Mouse (Mus musculus): ENCODE measurements around the gene Car3. TPM values are rescaled to one million over a fixed set of nuclear protein-coding genes. Genes with fewer than 3 reads are reported as not detected.

Gene Car3
- polyA plus RNA-seq, 1 experiment from 2014 or later = 1.2 TPM

DNA sequence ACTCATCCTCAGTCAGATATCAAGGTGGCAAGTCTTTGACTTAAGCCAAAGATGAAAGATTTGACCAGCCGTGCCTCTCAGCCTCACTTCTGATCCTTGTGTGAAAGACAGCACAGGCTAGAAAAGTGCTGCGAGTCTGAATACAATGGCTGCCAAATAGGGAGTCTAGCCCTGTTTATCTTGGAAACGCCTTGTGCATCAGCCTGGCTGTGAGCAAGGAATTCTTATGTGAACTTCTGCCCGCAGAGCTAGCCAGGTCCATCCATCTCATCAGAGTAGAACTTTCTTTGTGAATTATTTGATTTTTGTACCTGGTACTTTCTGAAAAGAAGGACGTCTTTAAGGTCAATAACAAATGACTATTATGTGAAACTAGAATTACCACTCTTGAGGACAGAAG, 9.3 kb upstream of the Car3 start:
- no peak for ATAC-seq
- H3K9me3 ChIP-seq (ENCODE audit: control insufficient read depth, low read length) = no peaks in the 10 kb centered on the region
- H3K27ac ChIP-seq (ENCODE audit: low read length) = no peak overlapping the region
- H3K4me3 ChIP-seq (replicated peaks; ENCODE audit: low read length) = no peak overlapping the region
- no peak overlapping the region for H3K9ac ChIP-seq (replicated peaks; ENCODE audit: low read depth, low read length)
- no peaks in the 10 kb centered on the region for H3K27me3 ChIP-seq (replicated peaks; ENCODE audit: control insufficient read depth, insufficient read depth, low read length)
- WGBS = 63% methylated on average over 5 of the region's 5 CpGs
- H3K4me1 ChIP-seq (replicated peaks; ENCODE audit: control insufficient read depth, insufficient read depth, low read length) = no peaks in the 10 kb centered on the region
- H3K4me2 ChIP-seq (ENCODE audit: low read length) = no peak overlapping the region
- no peaks in the 10 kb centered on the region for H3K36me3 ChIP-seq (ENCODE audit: control insufficient read depth, insufficient read depth)

DNA sequence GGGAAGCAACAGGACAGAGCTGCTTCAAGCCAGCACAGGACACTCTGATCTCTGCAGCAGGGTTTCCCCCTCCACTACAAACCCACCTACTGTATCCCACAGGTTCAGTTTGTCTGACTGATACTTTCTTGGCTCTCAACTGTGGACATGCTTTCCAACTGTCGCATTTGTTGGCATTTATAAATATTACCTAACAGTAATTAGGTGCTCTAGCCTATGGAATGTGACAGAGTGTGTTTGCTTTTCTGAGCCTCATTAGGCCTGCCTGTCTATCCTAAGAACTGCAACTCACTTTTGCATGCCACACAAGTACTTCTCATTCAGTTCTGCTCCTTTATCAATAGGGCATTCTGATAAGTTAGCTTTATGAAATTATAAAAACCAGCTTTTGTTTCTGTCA, 8.9 kb upstream of the Car3 start:
- peak; percentile 78 for ATAC-seq
- Histone ChIP-seq H3K4me3 (replicated peaks; ENCODE audit: low read length) (no peak overlapping the region), H3K9me3 (ENCODE audit: control insufficient read depth, low read length) (no peaks in the 10 kb centered on the region), H3K9ac (replicated peaks; ENCODE audit: low read depth, low read length) (no peak overlapping the region), H3K27me3 (replicated peaks; ENCODE audit: control insufficient read depth, insufficient read depth, low read length) (no peaks in the 10 kb centered on the region), H3K4me2 (ENCODE audit: low read length) (no peak overlapping the region), H3K4me1 (replicated peaks; ENCODE audit: control insufficient read depth, insufficient read depth, low read length) (no peaks in the 10 kb centered on the region), H3K27ac (ENCODE audit: low read length) (no peak overlapping the region), H3K36me3 (ENCODE audit: control insufficient read depth, insufficient read depth) (no peaks in the 10 kb centered on the region)
- WGBS = 35% methylated on average over 1 of the region's 1 CpGs

- Histone ChIP-seq H3K36me3 (ENCODE audit: control insufficient read depth, insufficient read depth) (no peaks in the 10 kb centered on the region), H3K27ac (ENCODE audit: low read length) (no peak overlapping the region), H3K9ac (replicated peaks; ENCODE audit: low read depth, low read length) (no peak overlapping the region), H3K4me1 (replicated peaks; ENCODE audit: control insufficient read depth, insufficient read depth, low read length) (peaks cover 7% of the 10 kb centered on the region; the same call in 1 of the 2 replicates), H3K9me3 (ENCODE audit: control insufficient read depth, low read length) (no peaks in the 10 kb centered on the region), H3K4me3 (replicated peaks; ENCODE audit: low read length) (no peak overlapping the region), H3K27me3 (replicated peaks; ENCODE audit: control insufficient read depth, insufficient read depth, low read length) (no peaks in the 10 kb centered on the region), H3K4me2 (ENCODE audit: low read length) (no peak overlapping the region)
- 85% methylated on average over 3 of the region's 3 CpGs for WGBS
- no peak for ATAC-seq
Measured at GRCm38 (mm10) chr3:14857874-14858273, 5.4 kb upstream of the Car3 start.

DNA sequence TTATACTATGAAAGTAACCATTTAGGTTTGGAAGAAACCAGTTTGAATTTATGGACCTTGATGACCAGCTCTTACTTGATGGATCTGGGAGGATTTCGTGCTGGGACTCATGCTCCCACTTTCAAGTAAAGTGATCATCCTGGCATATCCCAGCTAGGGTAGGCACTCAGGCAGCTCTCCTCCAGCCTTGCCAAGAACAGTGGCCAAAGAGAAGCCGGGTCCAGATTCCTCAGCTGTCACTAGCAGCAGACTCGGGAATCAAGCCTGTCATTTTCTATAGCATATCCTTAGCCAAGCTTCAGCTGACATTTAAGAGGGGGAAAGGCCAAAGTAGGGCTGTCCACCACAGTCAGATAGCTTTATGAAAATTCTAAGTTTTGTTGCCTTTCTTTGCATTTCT, 3.0 kb upstream of the Car3 start:
- no peaks in the 10 kb centered on the region for H3K27me3 ChIP-seq (replicated peaks; ENCODE audit: control insufficient read depth, insufficient read depth, low read length)
- H3K4me1 ChIP-seq (replicated peaks; ENCODE audit: control insufficient read depth, insufficient read depth, low read length) = peaks cover 11% of the 10 kb centered on the region
- H3K36me3 ChIP-seq (ENCODE audit: control insufficient read depth, insufficient read depth) = no peaks in the 10 kb centered on the region
- WGBS = 67% methylated on average over 3 of the region's 3 CpGs
- no peak overlapping the region for H3K4me2 ChIP-seq (ENCODE audit: low read length)
- no peak overlapping the region for H3K4me3 ChIP-seq (replicated peaks; ENCODE audit: low read length)
- ATAC-seq = no peak
- no peak overlapping the region for H3K9ac ChIP-seq (replicated peaks; ENCODE audit: low read depth, low read length)
- no peak overlapping the region for H3K27ac ChIP-seq (ENCODE audit: low read length)
- no peaks in the 10 kb centered on the region for H3K9me3 ChIP-seq (ENCODE audit: control insufficient read depth, low read length)

DNA sequence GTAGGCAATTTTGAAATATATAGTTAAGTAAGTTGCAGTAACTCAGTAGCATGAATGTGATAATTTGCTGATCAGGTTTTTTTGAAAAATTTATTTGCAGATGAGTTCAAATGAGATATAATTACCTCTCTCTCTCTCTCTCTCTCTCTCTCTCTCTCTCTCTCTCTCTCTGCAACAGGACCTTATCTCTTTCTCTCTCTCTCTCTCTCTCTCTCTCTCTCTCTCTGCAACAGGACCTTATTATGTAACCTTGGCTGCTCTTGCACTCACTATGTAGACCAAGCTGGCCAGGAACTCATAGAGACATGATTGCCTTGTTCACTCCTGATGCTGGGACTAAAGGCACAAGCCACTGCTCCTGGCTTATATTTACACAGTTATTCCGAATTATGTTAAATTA, 2.1 kb upstream of the Car3 start:
- ATAC-seq = no peak
- Histone ChIP-seq H3K4me2 (ENCODE audit: low read length) (no peak overlapping the region), H3K36me3 (ENCODE audit: control insufficient read depth, insufficient read depth) (no peaks in the 10 kb centered on the region), H3K4me1 (replicated peaks; ENCODE audit: control insufficient read depth, insufficient read depth, low read length) (peaks cover 11% of the 10 kb centered on the region), H3K9me3 (ENCODE audit: control insufficient read depth, low read length) (no peaks in the 10 kb centered on the region), H3K27me3 (replicated peaks; ENCODE audit: control insufficient read depth, insufficient read depth, low read length) (no peaks in the 10 kb centered on the region), H3K4me3 (replicated peaks; ENCODE audit: low read length) (no peak overlapping the region), H3K9ac (replicated peaks; ENCODE audit: low read depth, low read length) (no peak overlapping the region), H3K27ac (ENCODE audit: low read length) (no peak overlapping the region)
- 93% methylated on average over 1 of the region's 1 CpGs for WGBS

DNA sequence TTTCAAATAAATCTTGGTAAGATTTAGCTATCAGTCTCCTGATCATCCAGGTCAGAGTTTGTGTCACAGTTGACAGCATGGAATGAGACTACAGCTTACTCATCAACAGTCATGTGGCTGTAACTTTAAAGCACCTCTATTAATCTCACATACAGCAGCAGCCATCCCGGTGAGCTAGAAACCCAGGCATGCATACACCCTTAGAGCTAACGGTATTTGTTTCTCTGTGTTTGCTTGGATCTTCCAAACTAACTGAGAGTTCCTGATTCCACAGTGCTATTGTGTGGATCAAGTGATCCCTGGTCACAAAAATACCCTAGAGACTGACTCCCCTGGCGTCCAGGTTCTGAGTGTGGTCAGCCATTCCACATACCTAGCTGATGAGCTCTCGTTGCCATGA, 1.5 kb upstream of the Car3 start:
- Histone ChIP-seq H3K36me3 (ENCODE audit: control insufficient read depth, insufficient read depth) (no peaks in the 10 kb centered on the region), H3K27me3 (replicated peaks; ENCODE audit: control insufficient read depth, insufficient read depth, low read length) (no peaks in the 10 kb centered on the region), H3K4me3 (replicated peaks; ENCODE audit: low read length) (no peak overlapping the region), H3K4me1 (replicated peaks; ENCODE audit: control insufficient read depth, insufficient read depth, low read length) (peaks cover 11% of the 10 kb centered on the region), H3K27ac (ENCODE audit: low read length) (no peak overlapping the region), H3K4me2 (ENCODE audit: low read length) (peak overlapping the region; percentile 15; the same call in 1 of the 2 replicates), H3K9me3 (ENCODE audit: control insufficient read depth, low read length) (no peaks in the 10 kb centered on the region), H3K9ac (replicated peaks; ENCODE audit: low read depth, low read length) (no peak overlapping the region)
- WGBS = 18% methylated on average over 4 of the region's 4 CpGs
- ATAC-seq = no peak

- WGBS = 0% methylated on average over 9 of the region's 9 CpGs
- Histone ChIP-seq H3K27ac (ENCODE audit: low read length) (no peak overlapping the region), H3K9ac (replicated peaks; ENCODE audit: low read depth, low read length) (peak overlapping the region; percentile 12)
Measured at GRCm38 (mm10) chr3:14862654-14863021, 674 bp upstream of the Car3 start.

DNA sequence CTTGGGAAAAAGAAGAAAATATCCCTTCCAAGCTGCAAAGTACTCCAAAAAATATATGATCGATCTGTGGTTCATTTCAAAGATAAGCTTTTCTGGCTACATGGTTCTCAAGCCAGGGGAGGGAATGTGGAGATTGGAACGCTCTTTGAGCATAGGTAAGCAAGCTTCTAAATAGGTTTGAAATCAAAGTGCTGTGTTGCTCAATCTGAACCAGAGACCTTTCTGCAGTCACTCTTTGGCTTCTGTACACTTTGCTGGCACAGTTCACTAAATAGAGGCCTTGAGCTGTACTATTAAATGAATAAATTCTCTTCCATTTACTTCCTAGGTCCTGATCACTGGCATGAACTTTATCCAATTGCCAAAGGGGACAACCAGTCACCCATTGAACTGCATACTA, 610 bp downstream of the Car3 start:
- 90% methylated on average over 2 of the region's 2 CpGs for WGBS
- H3K27ac ChIP-seq (ENCODE audit: low read length) = no peak overlapping the region
- no peaks in the 10 kb centered on the region for H3K36me3 ChIP-seq (ENCODE audit: control insufficient read depth, insufficient read depth)
- H3K4me3 ChIP-seq (replicated peaks; ENCODE audit: low read length) = no peak overlapping the region
- H3K9me3 ChIP-seq (ENCODE audit: control insufficient read depth, low read length) = no peaks in the 10 kb centered on the region
- H3K27me3 ChIP-seq (replicated peaks; ENCODE audit: control insufficient read depth, insufficient read depth, low read length) = no peaks in the 10 kb centered on the region
- H3K9ac ChIP-seq (replicated peaks; ENCODE audit: low read depth, low read length) = no peak overlapping the region
- ATAC-seq = no peak
- no peak overlapping the region for H3K4me2 ChIP-seq (ENCODE audit: low read length)
- H3K4me1 ChIP-seq (replicated peaks; ENCODE audit: control insufficient read depth, insufficient read depth, low read length) = peaks cover 11% of the 10 kb centered on the region

More at GRCm38 (mm10) chr3:14862654-14863021, 674 bp upstream of the Car3 start:
- peak; percentile 83 for ATAC-seq
- peaks cover 11% of the 10 kb centered on the region for H3K4me1 ChIP-seq (replicated peaks; ENCODE audit: control insufficient read depth, insufficient read depth, low read length)
- H3K36me3 ChIP-seq (ENCODE audit: control insufficient read depth, insufficient read depth) = no peaks in the 10 kb centered on the region
- H3K9me3 ChIP-seq (ENCODE audit: control insufficient read depth, low read length) = no peaks in the 10 kb centered on the region
- H3K4me3 ChIP-seq (replicated peaks; ENCODE audit: low read length) = peak overlapping the region; percentile 34
- H3K27me3 ChIP-seq (replicated peaks; ENCODE audit: control insufficient read depth, insufficient read depth, low read length) = no peaks in the 10 kb centered on the region
- H3K4me2 ChIP-seq (ENCODE audit: low read length) = peak overlapping the region; percentile 56

DNA sequence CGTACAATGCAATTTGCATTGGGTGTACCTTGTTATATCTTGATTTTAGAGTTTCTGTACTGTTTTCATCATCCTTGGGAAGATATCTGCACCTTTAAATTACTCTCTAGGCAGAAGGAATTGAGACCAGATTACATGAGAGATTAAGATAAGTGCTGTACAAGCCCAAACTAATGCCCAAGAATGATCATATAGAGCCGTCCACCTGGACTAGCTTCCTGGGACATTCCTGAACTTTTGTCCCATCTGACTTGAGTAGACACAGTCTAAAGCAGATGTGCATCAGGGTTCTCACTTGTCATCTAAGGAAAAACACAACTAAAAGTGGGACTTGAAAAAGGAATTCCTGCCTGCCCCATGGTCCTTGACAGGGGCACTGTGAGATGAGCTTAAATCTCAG, 2.6 kb downstream of the Car3 start:
- Histone ChIP-seq H3K36me3 (ENCODE audit: control insufficient read depth, insufficient read depth) (no peaks in the 10 kb centered on the region), H3K9me3 (ENCODE audit: control insufficient read depth, low read length) (no peaks in the 10 kb centered on the region), H3K27me3 (replicated peaks; ENCODE audit: control insufficient read depth, insufficient read depth, low read length) (no peaks in the 10 kb centered on the region), H3K27ac (ENCODE audit: low read length) (no peak overlapping the region), H3K9ac (replicated peaks; ENCODE audit: low read depth, low read length) (no peak overlapping the region), H3K4me2 (ENCODE audit: low read length) (no peak overlapping the region), H3K4me1 (replicated peaks; ENCODE audit: control insufficient read depth, insufficient read depth, low read length) (peaks cover 11% of the 10 kb centered on the region), H3K4me3 (replicated peaks; ENCODE audit: low read length) (no peak overlapping the region)
- 85% methylated on average over 2 of the region's 2 CpGs for WGBS
- no peak for ATAC-seq

DNA sequence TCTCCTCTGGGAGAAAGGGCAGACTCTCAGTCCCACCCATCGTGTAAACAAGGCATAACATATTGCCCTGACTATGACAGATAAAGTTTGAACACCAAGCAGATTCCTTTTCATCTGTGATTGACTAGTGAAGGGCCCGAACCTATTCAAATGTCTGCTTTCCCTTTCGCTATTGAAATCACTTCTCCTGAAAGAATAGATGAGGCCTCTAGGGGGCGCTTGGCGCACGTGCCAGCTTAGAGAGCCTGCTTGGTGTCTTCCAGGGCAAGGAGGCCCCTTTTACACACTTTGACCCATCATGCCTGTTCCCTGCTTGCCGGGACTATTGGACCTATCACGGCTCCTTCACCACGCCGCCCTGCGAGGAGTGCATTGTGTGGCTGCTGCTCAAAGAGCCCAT, 6.5 kb downstream of the Car3 start:
- H3K4me1 ChIP-seq (replicated peaks; ENCODE audit: control insufficient read depth, insufficient read depth, low read length) = no peaks in the 10 kb centered on the region
- no peaks in the 10 kb centered on the region for H3K9me3 ChIP-seq (ENCODE audit: control insufficient read depth, low read length)
- ATAC-seq = peak; percentile 62
- 15% methylated on average over 11 of the region's 11 CpGs for WGBS
- H3K4me3 ChIP-seq (replicated peaks; ENCODE audit: low read length) = no peak overlapping the region
- 0 out of 2 replicates have a peak overlapping the region, but pooled peaks have one; percentile 28 for H3K4me2 ChIP-seq (ENCODE audit: low read length)
- no peaks in the 10 kb centered on the region for H3K36me3 ChIP-seq (ENCODE audit: control insufficient read depth, insufficient read depth)
- H3K27me3 ChIP-seq (replicated peaks; ENCODE audit: control insufficient read depth, insufficient read depth, low read length) = no peaks in the 10 kb centered on the region
- no peak overlapping the region for H3K27ac ChIP-seq (ENCODE audit: low read length)
- H3K9ac ChIP-seq (replicated peaks; ENCODE audit: low read depth, low read length) = no peak overlapping the region
